Mouse (Mus musculus) thymus, adult 2 months (tissue): ENCODE results near the gene Pnpla7.

ENCODE experiments used
- CTCF ChIP-seq: fragments of 200-500 bp; IDR thresholded peaks from 2 replicates; pipeline ENCODE4 v1.5.1; 2012; ENCODE audit warnings: mild to moderate bottlenecking, control low read depth, low read length, moderate library complexity, borderline replicate concordance; ENCODE audit not compliant: control insufficient read depth, poor library complexity, insufficient read depth; ENCODE audit errors: extremely low read depth
- POLR2A ChIP-seq: fragments of 200-500 bp; IDR thresholded peaks from 2 replicates; pipeline ENCODE4 v1.6.1; 2012; ENCODE audit warnings: mild to moderate bottlenecking, low read length, control low read depth, moderate library complexity; ENCODE audit not compliant: control insufficient read depth, poor library complexity, insufficient read depth; ENCODE audit errors: extremely low read depth

- TF ChIP-seq CTCF (no peak), POLR2A (no peak)
Measured at GRCm38 (mm10) chr2:25058926-25059325, 83.1 kb downstream of the Pnpla7 start.
